9 mouse cellular contexts compared by ENCODE assay signal in genomic region chr11:113046200-113047051, GRCm38 (mm10).
DNase-seq lines count a peak whose midpoint lies in the region; ATAC-seq lines count a peak whose summit lies in the region.
"Had no signal": no experiment of that assay in that cellular context is flagged by ENCODE, and none has a peak within 500 bp of the region (broad histone marks: within the 10 kb centered on the region; RNA-seq: fewer than 3 reads in every experiment).

No protein-coding gene starts in this region.

- 25% methylated on average over 20 of the region's 20 CpGs for WGBS in hindbrain, embryonic 10.5 days
- 26% methylated on average over 20 of the region's 20 CpGs for WGBS in midbrain, embryonic 11.5 days
- whole genome bisulfite sequencing in intestine, embryonic 16.5 days: 41% methylated on average over 20 of the region's 20 CpGs

- H3K4me2 ChIP-seq in midbrain, embryonic 11.5 days: peak overlapping the region; percentile 6; the same call in 1 of the 2 replicates
- H3K4me2 ChIP-seq in intestine, embryonic 16.5 days (ENCODE audit: low read depth, low read length): no peak overlapping the region

- no peak overlapping the region for H3K9ac ChIP-seq in midbrain, embryonic 11.5 days (ENCODE audit: low read length)
- no peak overlapping the region for H3K9ac ChIP-seq in intestine, embryonic 16.5 days (ENCODE audit: low read depth, low read length)

- H3K36me3 ChIP-seq in hindbrain, embryonic 10.5 days: peaks cover 8% of the 10 kb centered on the region; the same call in 1 of the 2 replicates
- no peaks in the 10 kb centered on the region for H3K36me3 ChIP-seq in midbrain, embryonic 11.5 days (ENCODE audit: control insufficient read depth, insufficient read depth, low read length)
- no peaks in the 10 kb centered on the region for H3K36me3 ChIP-seq in intestine, embryonic 16.5 days (ENCODE audit: control insufficient read depth, insufficient read depth, low read length)

- H3K27me3 ChIP-seq in hindbrain, embryonic 10.5 days (ENCODE audit: insufficient read depth, poor library complexity, severe bottlenecking): peaks cover 9% of the 10 kb centered on the region
- H3K27me3 ChIP-seq in midbrain, embryonic 11.5 days (ENCODE audit: control insufficient read depth, insufficient read depth, low read length): 0 out of 2 replicates have a peak, but pooled peaks cover 2% of the 10 kb centered on the region
- no peaks in the 10 kb centered on the region for H3K27me3 ChIP-seq in intestine, embryonic 16.5 days (replicated peaks; ENCODE audit: control insufficient read depth, insufficient read depth, low read length)

- intact Hi-C loops in gastrocnemius, postnatal 14 days (cut with DNase I; ENCODE audit: low total_unique reads): no loop called here

- peaks cover 64% of the 10 kb centered on the region for H3K4me1 ChIP-seq in hindbrain, embryonic 10.5 days (replicated peaks)
- peaks cover 15% of the 10 kb centered on the region for H3K4me1 ChIP-seq in midbrain, embryonic 11.5 days (ENCODE audit: control insufficient read depth, insufficient read depth, low read length)
- peaks cover 33% of the 10 kb centered on the region for H3K4me1 ChIP-seq in intestine, embryonic 16.5 days (ENCODE audit: control insufficient read depth, insufficient read depth, low read length)

- ATAC-seq in midbrain, embryonic 11.5 days (ENCODE audit: low FRiP score): peak; percentile 85
- no peak for ATAC-seq in erythroblast, adult 5-6 weeks (replicated peaks; ENCODE audit: low FRiP score, poor library complexity, severe bottlenecking)
- no peak for ATAC-seq in intestine, embryonic 16.5 days

- peak overlapping the region; percentile 80 for H3K27ac ChIP-seq in hindbrain, embryonic 10.5 days
- peak overlapping the region; percentile 37 for H3K27ac ChIP-seq in midbrain, embryonic 11.5 days (ENCODE audit: low read depth, low read length)
- H3K27ac ChIP-seq in intestine, embryonic 16.5 days (ENCODE audit: low read length): no peak overlapping the region
- H3K27ac ChIP-seq: macrophage had no signal

- H3K4me3 ChIP-seq in hindbrain, embryonic 10.5 days: peak overlapping the region; percentile 28
- no peak overlapping the region for H3K4me3 ChIP-seq in midbrain, embryonic 11.5 days (ENCODE audit: low read depth, low read length)
- H3K4me3 ChIP-seq in intestine, embryonic 16.5 days (ENCODE audit: low read length): no peak overlapping the region

- DNase-seq in gastrocnemius, postnatal 14 days: peak; percentile 45
- DNase-seq in gastrocnemius, adult 8-10 months (ENCODE audit: low spot score in 2 of 2): no peak
- peak; percentile 56 for DNase-seq in embryo, embryonic 11.5 days (ENCODE audit: low read depth, low spot score)
- DNase-seq in hindbrain, embryonic 10.5 days (ENCODE audit: low spot score): peak; percentile 86
- DNase-seq in layer of hippocampus, adult 9-10 months (ENCODE audit: low spot score): peak; percentile 44
- peak; percentile 94 for DNase-seq in midbrain, embryonic 11.5 days (ENCODE audit: low spot score, missing footprints)

- H3K9me3 ChIP-seq in hindbrain, embryonic 10.5 days: no peaks in the 10 kb centered on the region
- H3K9me3 ChIP-seq in midbrain, embryonic 11.5 days (ENCODE audit: control insufficient read depth, low read length): no peaks in the 10 kb centered on the region
- H3K9me3 ChIP-seq in intestine, embryonic 16.5 days (ENCODE audit: control insufficient read depth, low read length): no peaks in the 10 kb centered on the region

Comparison
In these comparisons a context has a peak if more than half of its experiments do, and no peak if none do; other contexts are left out.
1. DNase-seq: peak in gastrocnemius, postnatal 14 days (single experiment), embryo, embryonic 11.5 days (single experiment), hindbrain, embryonic 10.5 days (single experiment), layer of hippocampus, adult 9-10 months (single experiment) and midbrain, embryonic 11.5 days (single experiment); none in gastrocnemius, adult 8-10 months (0 of 2).